Mouse (Mus musculus) C2C12 (cell line): ENCODE data around the gene Sdk1.

ENCODE experiments used
- CEBPB ChIP-seq: IDR thresholded peaks from one replicate; pipeline ENCODE4 v1.6.1; 2011; ENCODE audit warnings: low read depth, mild to moderate bottlenecking, control low read depth, moderate library complexity
- CTCF ChIP-seq: IDR thresholded peaks from one replicate; pipeline ENCODE4 v1.5.1; 2011; ENCODE audit not compliant: control insufficient read depth, insufficient read depth, insufficient read length
- MAX ChIP-seq: IDR thresholded peaks from one replicate; pipeline ENCODE4 v1.6.1; 2011; ENCODE audit warnings: mild to moderate bottlenecking, control low read depth
- MYOD1 ChIP-seq: IDR thresholded peaks from one replicate; pipeline ENCODE4 v1.6.1; 2011; ENCODE audit warnings: low read depth; ENCODE audit not compliant: control insufficient read depth, insufficient read length
- MYOG ChIP-seq: IDR thresholded peaks from one replicate; pipeline ENCODE4 v1.6.1; 2011; ENCODE audit not compliant: control insufficient read depth, insufficient read length; ENCODE audit errors: extremely low read depth
- USF1 ChIP-seq: IDR thresholded peaks from one replicate; pipeline ENCODE4 v1.6.1; 2011; ENCODE audit warnings: low read depth, mild to moderate bottlenecking, control low read depth, moderate library complexity

GRCm38 (mm10) chr5:141902544-141903250 is 661.4 kb downstream of the Sdk1 start:
- TF ChIP-seq CTCF (no peak), MAX (no peak), CEBPB (no peak), MYOD1 (no peak), MYOG (no peak), USF1 (no peak)
